ENCODE assay signal across 14 mouse cellular contexts in genomic region chr11:90198048-90198447, GRCm38 (mm10). TPM values are rescaled to one million over a fixed set of nuclear protein-coding genes. Genes with fewer than 3 reads are reported as not detected.
DNase-seq lines count a peak whose midpoint lies in the region; ATAC-seq lines count a peak whose summit lies in the region.
"Had no signal": no experiment of that assay in that cellular context is flagged by ENCODE, and none has a peak within 500 bp of the region (broad histone marks: within the 10 kb centered on the region; RNA-seq: fewer than 3 reads in every experiment).

No protein-coding gene starts in this region.

- peak; percentile 4 to 9 for DNase-seq in left cerebral cortex, adult 18-20 months (ENCODE audit: low spot score in 2 of 2)
- no peak for DNase-seq in left cerebral cortex, adult 11 months (ENCODE audit: low spot score)
- DNase-seq in CD4-positive, CD25-positive, alpha-beta regulatory T cell, adult 2 months (ENCODE audit: low read depth, low spot score), result peak; percentile 18
- peak; percentile 76 for DNase-seq in brain, adult 2 months (ENCODE audit: low read depth, low spot score)
- DNase-seq in layer of hippocampus, adult 8-10 months (ENCODE audit: low spot score in 2 of 2), result peak; percentile 68 to 77
- no peak for DNase-seq in cerebellum, postnatal 14 days
- DNase-seq: cerebellum, adult 2 months; heart, postnatal 36 days; kidney, adult 2 months; kidney, postnatal 4 days; liver; liver, postnatal 0 days; thymus, postnatal 14 days had no signal

- no peak for ATAC-seq in activated CD4-positive, CD25-positive, alpha-beta regulatory T cell, adult 4 months
- ATAC-seq: liver, postnatal 0 days had no signal

RNA-seq across cellular contexts. Expression of gene Gm45716, which starts 10.6 kb away (rescaled TPM):
- 1 to 10 TPM; 4.1 to 4.7 TPM for total RNA-seq in left cerebral cortex, adult 18-20 months (2021)
- total RNA-seq in layer of hippocampus, adult 8-10 months (2022), result 1 to 10 TPM; 6.1 to 6.5 (median 6.4) TPM
- 1 to 10 TPM; 5.0 to 5.4 TPM for polyA plus RNA-seq in activated CD4-positive, CD25-positive, alpha-beta regulatory T cell, adult 4 months (2017; shearing (Covaris generic))

RNA-seq across cellular contexts. Expression of gene Mmd, which starts 51.2 kb away (rescaled TPM):
- total RNA-seq in left cerebral cortex, adult 18-20 months (2021), result 100 to 1,000 TPM; 217 TPM
- 100 to 1,000 TPM; 293 to 382 (median 331) TPM for total RNA-seq in layer of hippocampus, adult 8-10 months (2022)
- 10 to 100 TPM; 20.3 to 23.2 TPM for polyA plus RNA-seq in activated CD4-positive, CD25-positive, alpha-beta regulatory T cell, adult 4 months (2017; shearing (Covaris generic))

Comparison
In these comparisons a context has a peak if more than half of its experiments do, and no peak if none do; other contexts are left out.
1. DNase-seq: peak in left cerebral cortex, adult 18-20 months (2 of 2), CD4-positive, CD25-positive, alpha-beta regulatory T cell, adult 2 months (single experiment), brain, adult 2 months (single experiment) and layer of hippocampus, adult 8-10 months (2 of 2); none in left cerebral cortex, adult 11 months (single experiment) and cerebellum, postnatal 14 days (0 of 2).